Mouse (Mus musculus) forebrain, embryonic 16.5 days (tissue): ENCODE measurements at regions not wholly inside any gene's neighbourhood (a gene's known extent, or its start where the extent isn't known, plus 50 kb on each side); places are given as distances from the start of the nearest gene placed in this dataset.

Experiments
- ATAC-seq: fragments of 200-750 bp; cut with Nextera tagmentation; 2 replicates; pipeline ENCODE4 v1.8.0; 2017; ENCODE audit warnings: mild to moderate bottlenecking, moderate library complexity
- H3K27ac ChIP-seq: fragments of 300-500 bp; sonication (generic); 2 replicates; pipeline ENCODE4 v1.5.1; 2014; ENCODE audit warnings: low read length, control low read depth
- H3K27me3 ChIP-seq: fragments of 300-500 bp; sonication (generic); replicated peaks from 2 replicates; pipeline ENCODE4 v1.6.1; 2014; ENCODE audit warnings: low read length; ENCODE audit not compliant: control insufficient read depth, insufficient read depth
- H3K36me3 ChIP-seq: fragments of 300-500 bp; sonication (generic); 2 replicates; pipeline ENCODE4 v1.6.1; 2014; ENCODE audit not compliant: control insufficient read depth, insufficient read depth
- H3K4me1 ChIP-seq: fragments of 300-500 bp; sonication (generic); replicated peaks from 2 replicates; pipeline ENCODE4 v1.6.1; 2014; ENCODE audit warnings: low read length; ENCODE audit not compliant: control insufficient read depth, insufficient read depth
- H3K4me2 ChIP-seq: fragments of 300-500 bp; sonication (generic); 2 replicates; pipeline ENCODE4 v1.6.1; 2014; ENCODE audit warnings: mild to moderate bottlenecking, low read length, control low read depth
- H3K4me3 ChIP-seq: fragments of 300-500 bp; sonication (generic); replicated peaks from 2 replicates; pipeline ENCODE4 v1.5.1; 2014; ENCODE audit warnings: mild to moderate bottlenecking, low read length, control low read depth
- H3K9ac ChIP-seq: fragments of 300-500 bp; sonication (generic); replicated peaks from 2 replicates; pipeline ENCODE4 v1.6.1; 2014; ENCODE audit warnings: low read depth, low read length, control low read depth
- H3K9me3 ChIP-seq: fragments of 300-500 bp; sonication (generic); 2 replicates; pipeline ENCODE4 v1.6.1; 2016; ENCODE audit warnings: low read length; ENCODE audit not compliant: control insufficient read depth
- WGBS: fragments of 180-500 bp; shearing (Covaris S2); extraction: QIAGEN DNeasy Blood & Tissue Kit; methylation state at CpG from one replicate; pipeline ENCODE4 v1.1.7; 2014; 5-methylcytosine and 5-hydroxymethylcytosine counted together

DNA sequence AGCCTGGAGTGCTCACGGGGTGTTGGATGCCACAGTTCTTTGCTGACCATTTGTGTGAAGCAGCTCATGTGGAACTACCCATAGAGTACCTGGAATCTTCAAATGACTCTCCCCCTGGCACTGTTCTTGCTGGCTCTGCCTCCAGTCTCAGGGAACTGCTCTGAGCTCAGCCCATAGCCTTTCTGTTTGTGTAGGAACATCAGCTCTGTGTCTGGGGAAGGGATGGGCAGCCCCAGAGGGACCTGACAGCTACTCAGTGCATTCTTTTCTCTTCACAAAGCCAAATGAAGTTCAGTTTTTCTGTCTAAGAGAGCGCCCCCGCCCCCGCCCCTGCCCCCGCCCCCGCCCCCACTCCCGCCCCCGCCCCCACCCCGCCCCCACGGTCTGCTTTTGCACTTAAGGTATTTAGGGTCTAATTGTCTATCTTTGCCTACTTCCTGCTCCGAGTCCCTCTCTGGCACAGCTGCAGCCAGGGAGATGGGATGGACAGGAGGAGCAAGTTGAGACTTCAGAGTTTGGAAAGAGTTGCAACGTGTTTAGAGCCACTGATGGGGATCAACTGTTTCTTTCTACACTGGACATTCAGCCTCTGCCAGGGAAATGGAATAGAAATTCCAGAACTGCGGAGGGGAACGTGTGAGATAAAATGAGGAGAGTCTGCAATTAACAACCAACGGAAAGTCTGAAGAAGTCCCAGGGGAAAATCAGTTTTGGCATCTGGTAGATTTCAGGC, 171.2 kb upstream of the Habp2 start:
- H3K4me2 ChIP-seq = no peak overlapping the region
- 15% methylated on average over 15 of the region's 15 CpGs for WGBS
- ATAC-seq = no peak
- no peaks in the 10 kb centered on the region for H3K36me3 ChIP-seq
- H3K27me3 ChIP-seq = no peaks in the 10 kb centered on the region
- peaks cover 8% of the 10 kb centered on the region; the same call in 1 of the 2 replicates for H3K4me1 ChIP-seq
- H3K27ac ChIP-seq = no peak overlapping the region
- H3K9me3 ChIP-seq = no peaks in the 10 kb centered on the region
- no peak overlapping the region for H3K4me3 ChIP-seq
- no peak overlapping the region for H3K9ac ChIP-seq

DNA sequence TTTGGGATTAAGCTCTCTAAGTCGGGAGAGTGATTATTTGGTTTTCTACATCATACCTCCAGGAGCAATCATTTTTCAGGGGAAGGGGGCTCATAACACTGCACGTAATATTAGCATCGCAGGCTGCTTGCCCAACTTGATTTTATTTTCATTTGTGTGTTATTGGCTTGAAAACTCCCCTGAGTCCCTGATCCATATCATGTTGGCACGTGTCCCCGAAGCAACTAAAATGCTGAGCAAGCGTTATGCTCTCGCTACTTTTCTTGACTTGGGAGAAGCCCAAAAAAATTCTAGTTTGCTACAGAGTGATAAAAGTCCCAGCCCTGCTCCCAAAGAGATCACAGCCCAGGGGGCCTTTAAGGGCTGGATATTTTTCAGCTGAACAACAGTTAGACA, 170.7 kb upstream of the Habp2 start:
- Histone ChIP-seq H3K4me2 (no peak overlapping the region), H3K27ac (no peak overlapping the region), H3K9ac (no peak overlapping the region), H3K4me3 (no peak overlapping the region), H3K27me3 (no peaks in the 10 kb centered on the region), H3K4me1 (peaks cover 8% of the 10 kb centered on the region; the same call in 1 of the 2 replicates), H3K36me3 (no peaks in the 10 kb centered on the region), H3K9me3 (no peaks in the 10 kb centered on the region)
- no peak for ATAC-seq
- WGBS = 52% methylated on average over 7 of the region's 7 CpGs

DNA sequence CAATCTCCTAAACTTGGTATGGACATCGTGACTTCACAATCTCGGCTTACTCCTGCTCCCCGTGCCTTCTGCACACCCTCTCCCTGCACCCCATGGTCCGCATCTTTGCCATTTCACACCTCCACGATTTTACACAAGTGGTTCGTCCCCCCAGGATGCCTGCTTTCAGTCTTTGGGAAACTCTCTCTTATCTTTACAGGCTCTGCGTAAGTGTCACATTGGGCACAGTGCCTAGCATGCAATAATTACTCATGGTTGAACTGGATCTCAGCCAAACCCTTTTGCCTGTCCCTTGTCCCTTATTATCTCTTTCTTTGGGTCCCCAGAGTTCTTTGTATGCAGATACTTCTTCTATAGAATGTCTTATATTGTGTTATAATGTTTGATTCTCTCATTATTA, 166.2 kb upstream of the Habp2 start:
- 36% methylated on average over 7 of the region's 7 CpGs for WGBS
- Histone ChIP-seq H3K9ac (no peak overlapping the region), H3K27ac (no peak overlapping the region), H3K36me3 (no peaks in the 10 kb centered on the region), H3K9me3 (no peaks in the 10 kb centered on the region), H3K4me1 (0 out of 2 replicates have a peak, but pooled peaks cover 4% of the 10 kb centered on the region), H3K4me3 (no peak overlapping the region), H3K27me3 (no peaks in the 10 kb centered on the region), H3K4me2 (no peak overlapping the region)
- no peak for ATAC-seq

DNA sequence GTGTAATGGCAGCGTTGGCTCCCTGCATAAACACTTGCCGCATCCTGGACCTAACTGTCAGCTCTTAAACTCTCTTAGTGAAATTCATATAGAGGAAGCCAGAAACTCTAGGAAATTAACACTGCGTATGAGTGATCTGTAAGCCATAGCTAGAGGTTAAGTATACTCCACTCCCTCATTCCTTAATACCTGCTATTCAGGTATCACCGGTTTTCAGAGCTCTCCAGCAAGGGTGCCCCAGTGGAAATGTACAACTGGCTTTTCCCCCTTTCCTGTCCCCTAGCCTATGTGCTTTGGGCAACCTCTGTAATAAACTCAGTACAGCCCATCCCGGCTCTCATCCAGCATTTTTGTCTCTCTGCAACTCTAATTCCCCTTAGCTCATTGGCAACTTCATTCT, 164.8 kb upstream of the Habp2 start:
- no peak for ATAC-seq
- H3K4me2 ChIP-seq = no peak overlapping the region
- no peaks in the 10 kb centered on the region for H3K9me3 ChIP-seq
- H3K27me3 ChIP-seq = no peaks in the 10 kb centered on the region
- H3K4me1 ChIP-seq = no peaks in the 10 kb centered on the region
- H3K36me3 ChIP-seq = no peaks in the 10 kb centered on the region
- no peak overlapping the region for H3K27ac ChIP-seq
- H3K4me3 ChIP-seq = no peak overlapping the region
- WGBS = 93% methylated on average over 5 of the region's 5 CpGs
- H3K9ac ChIP-seq = no peak overlapping the region

DNA sequence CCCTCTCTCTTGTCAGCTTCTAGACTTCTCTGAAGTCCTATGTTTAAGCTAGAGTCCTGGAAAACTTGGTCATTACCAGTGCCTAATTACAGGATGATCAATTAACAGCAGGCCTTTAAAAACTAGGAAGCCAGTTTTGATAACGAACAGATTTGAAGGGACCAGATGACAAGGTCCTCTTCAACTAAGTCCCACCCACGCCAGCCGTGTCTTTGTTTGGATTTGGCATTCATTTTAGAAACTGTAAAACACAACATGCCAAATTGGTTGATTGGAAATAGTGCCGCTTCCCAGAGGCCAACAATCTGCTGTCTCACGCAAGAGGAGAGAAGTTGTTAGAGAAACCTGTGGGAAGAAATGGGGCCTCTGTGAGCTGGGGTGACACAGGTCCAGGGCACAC, 155.4 kb upstream of the Habp2 start:
- peak; percentile 22; the same call in 1 of the 2 replicates for ATAC-seq
- Histone ChIP-seq H3K4me3 (no peak overlapping the region), H3K9me3 (no peaks in the 10 kb centered on the region), H3K36me3 (no peaks in the 10 kb centered on the region), H3K9ac (no peak overlapping the region), H3K27ac (no peak overlapping the region), H3K4me1 (peaks cover 15% of the 10 kb centered on the region), H3K4me2 (no peak overlapping the region), H3K27me3 (peaks cover 10% of the 10 kb centered on the region)
- WGBS = 13% methylated on average over 5 of the region's 5 CpGs

DNA sequence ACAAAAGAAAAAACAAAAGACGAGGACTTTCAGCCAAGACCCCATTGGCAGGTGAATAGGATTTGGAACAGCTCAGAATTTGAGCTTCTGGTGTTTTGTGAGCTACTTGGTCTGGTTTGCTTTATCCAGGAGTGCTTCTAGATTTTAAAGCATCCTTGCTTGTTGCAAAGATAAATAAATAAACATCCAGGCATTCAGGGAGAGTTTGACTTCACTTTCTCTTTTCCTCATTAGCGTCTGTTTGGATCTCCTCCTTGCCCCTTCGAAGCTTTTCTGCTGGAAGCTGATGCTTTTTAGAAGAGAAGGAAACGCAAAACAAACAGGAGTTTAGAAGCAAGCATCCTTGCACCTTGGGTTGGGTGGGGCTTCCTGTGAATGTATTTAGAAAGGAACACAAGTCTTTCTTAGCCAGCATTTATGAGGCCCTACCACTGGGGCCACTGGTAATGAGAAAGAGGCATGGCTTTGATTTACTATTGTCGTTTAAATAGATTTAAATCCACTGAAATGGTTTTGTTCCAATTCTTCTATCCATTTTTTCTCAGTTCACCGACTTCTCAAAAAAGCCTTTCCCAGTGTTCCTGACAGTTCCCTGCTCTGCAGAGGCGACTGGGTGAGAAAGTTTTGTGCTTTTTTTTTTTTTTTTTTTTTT, 153.9 kb upstream of the Habp2 start:
- H3K9me3 ChIP-seq = no peaks in the 10 kb centered on the region
- H3K4me3 ChIP-seq = no peak overlapping the region
- H3K4me1 ChIP-seq = peaks cover 15% of the 10 kb centered on the region
- no peak overlapping the region for H3K27ac ChIP-seq
- H3K27me3 ChIP-seq = peaks cover 10% of the 10 kb centered on the region
- 5% methylated on average over 7 of the region's 7 CpGs for WGBS
- no peak overlapping the region for H3K9ac ChIP-seq
- H3K4me2 ChIP-seq = no peak overlapping the region
- H3K36me3 ChIP-seq = no peaks in the 10 kb centered on the region
- no peak for ATAC-seq

DNA sequence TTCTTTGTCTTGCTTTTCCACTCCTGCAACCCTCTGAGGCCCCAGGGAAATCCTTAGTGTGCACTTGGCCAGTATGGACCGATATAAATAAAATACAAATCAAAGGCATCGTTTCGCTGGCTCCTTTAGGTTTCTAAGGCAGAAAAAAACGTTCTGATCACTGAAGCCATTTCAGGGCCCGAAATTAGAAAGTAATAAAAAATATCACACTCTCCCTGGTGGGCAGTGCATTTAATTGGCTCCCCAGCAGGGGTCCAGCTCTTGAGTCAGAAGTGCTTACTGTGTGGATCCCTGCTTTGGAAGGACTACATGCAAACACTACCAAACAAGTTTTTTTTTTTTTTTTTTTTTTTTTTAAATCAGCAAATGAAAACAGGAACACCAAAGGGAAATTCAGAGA, 153.4 kb upstream of the Habp2 start:
- 2% methylated on average over 5 of the region's 5 CpGs for WGBS
- Histone ChIP-seq H3K9ac (no peak overlapping the region), H3K27me3 (peaks cover 10% of the 10 kb centered on the region), H3K4me3 (no peak overlapping the region), H3K9me3 (no peaks in the 10 kb centered on the region), H3K4me1 (peaks cover 15% of the 10 kb centered on the region), H3K27ac (no peak overlapping the region), H3K36me3 (no peaks in the 10 kb centered on the region), H3K4me2 (no peak overlapping the region; the same call in 1 of the 2 replicates)
- no peak for ATAC-seq

DNA sequence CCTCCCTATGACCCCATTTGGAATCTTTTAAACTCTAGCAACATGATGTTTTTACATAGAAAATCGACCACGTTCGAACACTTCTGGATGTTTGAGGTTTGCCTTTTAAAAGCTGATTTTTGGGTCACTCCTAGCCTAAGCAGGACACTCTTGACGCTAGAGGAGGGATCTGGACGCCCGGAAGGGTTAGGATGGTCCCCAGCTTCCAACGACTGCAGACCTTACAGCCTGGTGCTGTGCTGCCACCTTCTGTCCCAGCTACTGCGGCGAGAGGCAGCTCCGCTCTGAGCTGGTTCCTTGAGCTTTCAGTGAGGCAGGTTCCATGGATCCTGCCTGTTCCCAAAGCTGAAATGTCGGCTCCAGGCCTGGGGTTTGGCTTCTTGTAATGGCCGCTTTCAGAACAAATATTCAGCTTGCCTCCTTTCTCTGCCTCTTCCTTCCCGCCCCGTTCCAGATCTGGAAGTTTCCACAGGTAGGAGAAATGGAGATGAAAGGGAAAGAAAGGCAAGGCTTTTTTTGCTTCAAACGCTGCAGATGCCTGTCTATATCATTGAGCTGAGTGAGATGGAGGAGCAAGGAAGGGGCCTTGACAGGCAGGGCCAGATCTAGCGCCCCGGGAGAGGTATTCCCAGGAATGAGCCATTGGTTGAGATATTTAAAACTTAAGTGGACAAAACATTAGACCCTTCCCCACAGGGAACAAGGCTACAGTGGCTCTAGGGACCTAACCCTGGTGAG, 152.7 kb upstream of the Habp2 start:
- Histone ChIP-seq H3K9me3 (no peaks in the 10 kb centered on the region), H3K9ac (no peak overlapping the region), H3K36me3 (no peaks in the 10 kb centered on the region), H3K4me1 (peaks cover 15% of the 10 kb centered on the region), H3K4me3 (no peak overlapping the region), H3K4me2 (0 out of 2 replicates have a peak overlapping the region, but pooled peaks have one; percentile 19), H3K27ac (no peak overlapping the region), H3K27me3 (peaks cover 10% of the 10 kb centered on the region)
- WGBS = 10% methylated on average over 17 of the region's 17 CpGs
- peak; percentile 96 for ATAC-seq

DNA sequence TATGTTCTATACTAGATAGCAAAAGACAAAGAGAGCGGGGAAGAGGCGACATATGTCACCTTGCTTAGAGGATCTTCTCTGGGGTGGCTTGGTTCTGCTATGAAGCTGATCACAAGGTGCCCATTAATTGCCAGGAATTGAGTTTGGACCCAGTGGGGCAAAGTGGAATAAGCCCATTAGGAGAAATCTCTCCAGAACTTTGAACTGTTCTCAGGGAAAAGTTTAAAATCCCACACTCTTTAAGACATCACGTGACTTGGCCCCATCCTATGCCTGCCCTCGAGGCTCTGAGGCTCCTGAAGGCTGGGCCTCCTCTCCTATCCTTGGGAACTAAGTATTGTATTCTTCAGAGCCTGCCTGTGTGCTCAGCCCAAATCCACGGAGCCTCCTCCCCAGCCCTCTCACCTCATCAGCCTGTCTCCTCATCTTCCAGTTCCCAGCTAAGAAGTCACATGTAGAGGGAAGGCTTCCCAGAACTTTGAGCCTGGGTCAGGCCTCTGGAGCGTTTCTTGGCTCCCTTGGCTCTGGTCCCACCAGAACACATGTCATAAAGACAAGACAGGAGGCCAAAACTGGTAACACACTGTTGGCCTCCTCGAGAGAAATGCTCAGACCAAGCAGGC, 151.5 kb upstream of the Habp2 start:
- Histone ChIP-seq H3K27me3 (peaks cover 10% of the 10 kb centered on the region), H3K4me1 (peaks cover 15% of the 10 kb centered on the region), H3K4me3 (no peak overlapping the region), H3K36me3 (no peaks in the 10 kb centered on the region), H3K9me3 (no peaks in the 10 kb centered on the region), H3K27ac (no peak overlapping the region), H3K9ac (no peak overlapping the region), H3K4me2 (no peak overlapping the region)
- 82% methylated on average over 7 of the region's 7 CpGs for WGBS
- ATAC-seq = no peak
